Mouse (Mus musculus) CD4-positive, CD25-positive, alpha-beta regulatory T cell, adult 4 months (primary cell): ENCODE data around the gene Angptl8. TPM values are rescaled to one million over a fixed set of nuclear protein-coding genes. Genes with fewer than 3 reads are reported as not detected.
A peak's percentile ranks its signal among the peaks of the same experiment; 100 is the strongest.
"Not testable (repeated sequence)": the region's sequence is repeated elsewhere in the genome, so short reads cannot be mapped to it uniquely, and the experiment has no call there.

Experiments
- ATAC-seq: one replicate; pipeline ENCODE4 v1.8.0; 2017
- polyA plus RNA-seq, 2 experiments: library from polyadenylated mRNA; unstranded; fragments of 100-300 nt; shearing (Covaris generic); gene quantifications; one replicate each; pipeline ENCODE4 v1.2.1; 2017

Gene Angptl8
- polyA plus RNA-seq, 2 experiments from 2014 or later = not detected

DNA sequence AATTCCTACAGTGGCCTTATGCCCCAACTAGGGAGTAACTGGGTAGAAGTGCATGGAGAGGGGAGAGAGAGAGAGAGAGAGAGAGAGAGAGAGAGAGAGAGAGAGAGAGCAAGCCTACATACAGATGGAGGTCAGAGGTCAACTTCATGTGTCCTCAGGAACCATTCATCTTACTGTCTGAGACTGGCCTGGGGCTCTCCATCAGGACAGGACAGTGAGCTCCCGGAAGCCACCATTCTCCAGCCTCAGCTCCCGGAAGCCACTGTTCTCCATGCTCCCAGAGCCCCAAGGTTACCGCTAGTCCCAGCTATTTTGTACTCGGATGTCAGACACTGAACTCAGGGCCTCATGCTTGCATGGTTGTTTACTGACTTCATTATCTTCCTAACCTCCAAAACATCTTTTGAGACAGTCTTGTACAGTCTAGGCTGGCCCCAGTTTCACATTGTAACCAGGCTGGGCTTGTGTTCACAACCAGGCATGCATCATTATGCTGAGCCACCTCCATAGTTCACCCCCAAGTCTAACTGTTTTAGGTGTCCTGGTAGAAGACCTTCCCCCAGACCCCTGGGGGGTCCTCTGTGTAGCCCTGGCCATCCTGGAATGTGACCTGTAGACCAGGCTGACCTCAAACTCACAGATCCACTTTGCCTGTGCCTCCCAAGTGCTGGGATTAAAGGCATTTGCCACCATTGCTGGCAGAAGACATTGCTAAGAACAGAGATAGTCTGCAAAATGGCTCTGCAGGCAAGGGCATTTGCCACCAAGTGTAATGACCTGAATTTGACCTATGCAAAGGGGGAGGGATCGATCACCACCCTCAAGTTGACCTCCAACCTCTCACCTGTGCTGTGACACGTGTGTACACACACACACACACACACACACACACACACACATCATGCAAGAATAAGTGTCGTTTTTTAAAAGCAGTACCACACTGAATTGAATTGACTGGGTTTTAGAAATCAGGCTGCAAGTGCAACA is 14.7 kb downstream of the Angptl8 start:
- no peak for ATAC-seq

- no peak for ATAC-seq
Observed at GRCm38 (mm10) chr9:21851084-21851483, 15.8 kb downstream of the Angptl8 start.

DNA sequence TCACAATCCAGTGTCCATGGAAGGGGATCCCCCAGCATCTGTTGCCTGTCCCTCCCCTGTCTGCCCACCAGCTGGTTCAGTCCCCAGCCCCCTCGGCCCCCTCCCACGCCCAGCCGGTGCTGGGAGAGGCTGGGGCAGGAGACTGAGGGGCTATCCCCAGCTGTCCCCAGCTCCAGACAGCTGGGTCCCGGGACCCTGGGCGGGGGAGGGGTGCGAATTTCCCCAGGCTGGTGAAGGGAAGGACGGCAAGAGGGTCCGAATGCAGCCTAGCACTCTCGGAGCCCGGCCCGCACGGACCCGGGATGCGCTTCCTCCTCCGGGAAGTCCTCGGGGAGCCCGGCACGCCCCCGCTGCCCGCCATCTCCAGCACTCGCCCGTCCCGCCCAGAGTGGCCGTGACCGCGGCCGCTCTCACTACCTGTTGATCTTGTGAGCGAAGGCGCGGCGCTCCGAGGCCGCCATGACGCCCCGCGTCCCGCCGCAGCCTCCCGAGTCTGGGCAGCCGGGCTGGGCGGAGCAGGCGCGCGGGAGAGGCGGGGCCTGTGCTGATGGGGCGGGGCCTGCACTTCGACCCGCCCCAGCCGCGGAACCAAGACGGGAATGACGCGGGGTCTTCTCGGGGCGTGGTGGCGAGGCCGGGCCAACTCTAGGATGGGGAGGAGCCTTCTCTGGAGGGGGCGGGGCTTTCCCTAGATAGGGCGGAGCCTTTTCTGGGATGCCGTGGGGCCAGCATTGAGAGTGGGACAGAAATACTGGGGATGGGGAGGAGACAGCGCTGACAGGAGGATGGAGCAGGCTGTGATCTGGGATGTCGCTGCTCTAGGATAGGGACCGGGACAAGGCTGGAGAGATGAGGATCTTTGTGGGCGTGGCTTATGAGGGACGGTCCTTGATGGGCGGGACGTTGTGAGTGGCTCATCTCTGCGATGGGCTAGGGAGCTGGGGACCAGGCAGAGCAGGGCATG is 17.1 kb downstream of the Angptl8 start, which contains the start of gene Dock6:
Gene Dock6 (minus strand): TSS at position 508 of the 964 bp plus-strand sequence.
- ATAC-seq = peak; percentile 88

GRCm38 (mm10) chr9:21853961-21854360 is 18.7 kb downstream of the Angptl8 start:
- ATAC-seq = peak; percentile 47

- ATAC-seq = no peak
Observed at GRCm38 (mm10) chr9:21854894-21855293, 19.6 kb downstream of the Angptl8 start.

- no peak for ATAC-seq
Observed at GRCm38 (mm10) chr9:21857501-21857900, 22.2 kb downstream of the Angptl8 start.

DNA sequence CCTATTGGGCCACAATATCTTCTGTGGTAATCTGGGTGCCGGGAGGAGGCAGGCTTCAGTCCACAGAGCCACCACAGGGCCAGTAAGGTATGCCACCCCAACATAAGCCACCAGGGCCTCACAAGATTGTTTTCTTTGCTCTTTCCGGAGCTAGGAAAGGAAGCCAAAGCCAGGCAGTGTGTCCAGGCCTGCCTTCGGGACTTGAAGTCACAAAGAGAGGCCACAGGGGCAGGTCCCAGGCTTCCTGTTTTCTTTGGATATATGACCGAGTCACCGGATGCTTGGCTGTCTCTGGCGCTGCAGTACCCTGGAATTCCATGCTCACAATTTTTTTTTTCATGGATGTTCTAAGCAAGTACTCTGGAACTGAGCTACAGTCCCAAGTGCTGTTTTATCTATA is 22.8 kb downstream of the Angptl8 start:
- no peak for ATAC-seq

- no peak for ATAC-seq
Observed at GRCm38 (mm10) chr9:21859606-21860005, 24.3 kb downstream of the Angptl8 start.

DNA sequence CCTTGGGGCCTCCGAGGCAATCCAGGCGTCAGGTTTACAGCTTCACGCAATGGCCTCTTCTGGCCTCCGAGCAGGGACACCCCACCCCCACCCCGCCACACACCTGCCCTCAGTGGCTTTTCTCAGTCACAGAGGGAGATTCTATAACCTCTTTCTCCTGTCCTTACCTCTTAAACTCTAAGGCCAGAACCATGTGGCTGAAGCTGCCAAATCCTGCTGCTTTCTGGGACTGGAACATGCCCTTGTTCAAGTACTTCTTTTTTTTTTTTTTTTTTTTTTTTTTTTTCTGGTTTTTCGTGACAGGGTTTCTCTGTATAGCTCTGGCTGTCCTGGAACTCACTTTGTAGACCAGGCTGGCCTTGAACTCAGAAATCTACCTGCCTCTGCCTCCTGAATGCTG is 25.0 kb downstream of the Angptl8 start:
- not testable (repeated sequence) for ATAC-seq

DNA sequence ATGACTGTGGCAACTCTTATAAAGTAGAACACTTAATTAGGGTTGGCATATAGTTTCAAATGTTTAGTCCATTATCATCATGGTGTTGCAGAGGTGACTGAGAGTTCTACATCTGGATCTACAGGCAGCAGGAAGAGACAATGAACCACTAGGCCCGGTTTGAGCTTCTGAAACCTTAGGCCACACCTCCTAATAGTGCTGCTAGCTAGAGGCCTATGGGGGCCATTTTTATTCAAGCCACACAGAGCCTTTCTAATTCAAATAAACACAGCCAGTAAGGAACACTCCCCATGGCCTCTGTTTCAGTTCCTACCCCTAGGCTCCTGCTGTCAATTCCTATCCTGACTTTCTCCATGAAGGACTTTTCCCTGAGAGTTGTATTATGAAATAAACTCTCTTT is 26.9 kb downstream of the Angptl8 start:
- no peak for ATAC-seq

DNA sequence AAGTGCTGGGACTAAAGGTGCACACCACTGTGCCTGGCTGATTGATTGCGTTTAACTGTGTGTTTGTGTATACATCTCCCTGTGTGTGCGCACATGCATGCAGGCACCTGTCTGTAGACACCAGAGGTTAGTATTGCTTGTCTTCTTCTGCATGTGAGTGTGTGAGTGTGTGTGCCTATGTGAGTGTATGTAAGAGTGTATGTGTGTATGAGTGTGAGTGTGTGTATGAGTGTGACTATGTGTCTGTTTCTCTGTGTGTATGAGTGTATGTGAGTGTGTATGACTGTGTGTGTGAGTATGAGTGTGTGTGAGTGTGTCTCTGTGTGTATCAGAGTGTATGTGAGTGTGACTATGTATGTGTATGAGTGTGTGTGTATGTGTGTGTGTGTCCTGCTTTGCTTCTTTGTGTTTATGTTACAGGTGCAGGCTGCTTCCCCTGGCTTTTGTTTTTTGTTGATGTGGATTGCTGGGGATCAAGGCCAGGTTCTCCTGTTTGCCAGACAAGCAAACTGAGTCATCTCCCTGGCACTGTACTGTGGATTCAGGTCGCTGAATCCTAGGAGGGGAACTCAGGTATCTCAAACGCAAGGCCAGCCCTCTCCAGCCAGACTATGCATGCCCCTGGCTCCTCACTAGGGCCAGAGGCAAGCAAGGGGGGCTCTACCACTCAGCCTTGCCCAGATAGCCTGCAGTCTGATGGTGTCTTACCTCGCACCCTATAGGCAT is 30.5 kb downstream of the Angptl8 start:
- ATAC-seq = no peak

- ATAC-seq = no peak
Observed at GRCm38 (mm10) chr9:21866641-21867040, 31.3 kb downstream of the Angptl8 start.

GRCm38 (mm10) chr9:21867726-21868125 is 32.4 kb downstream of the Angptl8 start:
- no peak for ATAC-seq

DNA sequence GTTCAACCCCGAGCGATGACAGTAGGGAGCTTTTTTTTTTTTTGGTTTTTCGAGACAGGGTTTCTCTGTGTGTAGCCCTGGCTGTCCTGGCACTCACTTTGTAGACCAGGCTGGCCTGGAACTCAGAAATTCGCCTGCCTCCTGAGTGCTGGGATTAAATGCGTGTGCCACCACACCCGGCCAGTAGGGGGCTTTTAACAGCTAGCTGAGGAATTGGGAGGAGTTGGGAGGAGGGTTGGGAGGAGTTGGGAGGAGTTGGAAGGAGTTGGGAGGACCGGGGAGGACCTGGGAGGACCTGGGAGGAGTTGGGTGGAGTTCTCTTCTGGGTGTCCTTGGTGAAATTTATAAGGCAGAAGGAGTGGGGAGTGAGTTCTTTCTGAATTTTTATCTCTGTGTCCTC is 34.0 kb downstream of the Angptl8 start:
- not testable (repeated sequence) for ATAC-seq

- ATAC-seq = no peak
Observed at GRCm38 (mm10) chr9:21870879-21871524, 35.7 kb downstream of the Angptl8 start.

- no peak for ATAC-seq
Observed at GRCm38 (mm10) chr9:21872204-21872603, 36.9 kb downstream of the Angptl8 start.

DNA sequence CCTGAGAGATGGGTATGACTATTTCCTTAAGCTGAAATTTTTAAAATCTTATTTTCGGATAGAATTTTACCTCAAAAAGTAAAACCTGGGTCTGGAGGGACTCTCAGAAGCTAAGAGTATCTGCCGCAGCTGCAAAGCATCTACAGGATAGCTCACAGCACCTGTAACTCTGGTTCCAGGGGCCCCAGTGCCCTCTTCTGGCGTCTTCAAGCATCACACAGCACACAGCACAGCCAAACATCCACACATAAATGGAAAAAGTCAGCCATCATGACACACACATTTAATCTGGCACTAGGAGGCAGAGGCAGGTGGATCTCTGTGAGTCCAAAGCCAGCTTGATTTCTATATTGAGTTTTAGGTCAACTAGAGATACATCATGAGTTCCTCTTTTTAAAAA is 41.3 kb downstream of the Angptl8 start:
- ATAC-seq = no peak
